Mouse (Mus musculus) brain, embryonic 14.5 days (tissue): Measurements from ENCODE around the gene Gm42742.

ENCODE experiments used
- CTCF ChIP-seq: fragments of 200-500 bp; IDR thresholded peaks from 2 replicates; pipeline ENCODE4 v1.5.1; 2012; ENCODE audit warnings: inconsistent platforms, mild to moderate bottlenecking, moderate library complexity, borderline replicate concordance; ENCODE audit not compliant: insufficient read depth, insufficient read length; ENCODE audit errors: extremely low read depth
- POLR2A ChIP-seq: fragments of 200-500 bp; IDR thresholded peaks from 2 replicates; pipeline ENCODE4 v1.6.1; 2012; ENCODE audit warnings: mild to moderate bottlenecking, inconsistent platforms, borderline replicate concordance; ENCODE audit not compliant: poor library complexity, insufficient read depth, insufficient read length, severe bottlenecking; ENCODE audit errors: extremely low read depth

GRCm38 (mm10) chr7:126986319-126986718 lies 34.6 kb downstream of the Gm42742 start:
- peak; percentile 35; the same call in 1 of the 2 replicates for TF ChIP-seq CTCF
- TF ChIP-seq POLR2A = no peak
